Mouse (Mus musculus) right cerebral cortex, postnatal 14 days (tissue): ENCODE measurements around the gene Ip6k3.

Source experiments
- DNase-seq: peaks from one replicate; pipeline ENCODE4 v3.0.0; 2022

Gene Ip6k3

GRCm38 (mm10) chr17:27120561-27121024, 47.0 kb downstream of the Ip6k3 start:
- DNase-seq, result peak; percentile 81

DNA sequence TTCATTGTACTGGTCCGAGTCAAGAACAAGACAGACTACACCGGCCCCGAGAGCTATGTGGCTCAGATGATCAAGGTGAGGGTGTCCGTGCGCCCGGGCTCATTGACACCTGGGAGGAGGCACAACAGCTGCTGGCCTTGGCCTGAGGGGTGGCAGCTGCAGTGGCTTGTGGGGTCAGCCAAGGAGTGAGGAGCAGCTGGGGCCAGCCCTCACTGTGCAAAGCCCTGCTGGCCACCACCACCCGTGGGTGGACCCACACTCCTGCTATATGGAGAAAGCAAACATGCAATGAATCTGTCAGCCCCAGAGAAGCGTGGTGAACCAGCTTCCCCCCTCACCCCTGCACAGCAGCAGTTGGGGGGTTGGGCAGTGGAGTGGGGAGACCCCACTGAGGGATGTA, 47.6 kb downstream of the Ip6k3 start:
- no peak for DNase-seq

DNA sequence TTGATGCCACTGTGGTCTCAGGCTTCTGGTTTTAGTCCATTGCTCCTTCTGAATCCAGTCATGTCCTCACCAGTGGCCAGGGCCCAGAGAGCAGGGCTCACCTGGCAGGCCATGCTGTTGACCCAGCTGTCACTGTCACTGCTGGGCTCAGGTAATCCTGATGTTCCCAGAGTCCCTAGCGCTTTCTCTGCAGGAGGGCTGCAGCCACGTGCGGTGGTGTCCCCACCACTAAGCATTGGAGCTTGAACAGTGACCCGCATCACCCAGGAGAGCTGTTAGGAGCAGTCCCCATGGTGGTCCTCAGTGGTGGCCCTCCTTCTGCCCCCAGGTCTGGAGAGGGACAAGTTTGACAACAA, 48.1 kb downstream of the Ip6k3 start:
- DNase-seq, result no peak

DNA sequence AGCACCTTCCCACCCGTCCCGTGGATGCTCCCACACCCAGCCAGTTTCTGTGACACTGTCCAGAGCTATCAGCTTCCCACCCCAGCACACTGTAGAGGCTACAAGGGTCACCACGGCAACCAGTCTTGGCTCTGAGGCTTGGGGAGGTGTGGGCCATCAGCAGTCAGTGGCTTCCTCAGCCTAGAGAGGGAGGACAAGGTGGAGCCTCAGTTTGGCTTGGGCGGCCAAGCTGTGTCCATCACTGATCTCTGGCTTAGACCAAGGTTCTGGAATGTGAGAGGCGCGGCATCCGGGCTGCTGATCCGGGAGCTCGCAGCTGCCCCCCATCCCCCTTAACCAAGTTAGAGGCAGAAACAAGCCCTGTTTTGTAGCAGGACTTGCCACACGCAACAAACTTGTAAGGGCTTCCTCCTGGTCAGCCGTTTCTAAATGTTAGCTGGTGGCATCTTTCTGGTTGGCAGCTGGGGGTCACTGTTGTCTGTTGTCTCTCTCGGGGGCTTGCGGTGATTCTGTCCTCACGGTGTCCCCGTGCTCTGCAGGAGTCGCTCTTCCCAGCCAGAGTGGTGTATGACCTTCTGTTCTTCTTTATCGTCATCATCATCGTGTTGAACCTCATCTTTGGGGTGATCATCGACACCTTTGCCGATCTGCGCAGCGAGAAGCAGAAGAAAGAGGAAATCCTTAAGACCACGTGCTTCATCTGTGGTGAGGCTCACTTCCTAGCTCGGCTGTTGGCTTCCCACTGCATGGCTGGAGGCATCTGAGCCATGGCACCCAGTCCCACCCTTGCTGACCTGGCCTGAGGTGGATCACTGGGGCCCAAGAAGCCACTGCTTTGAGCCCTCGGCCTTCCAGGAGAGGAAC, 48.7 kb downstream of the Ip6k3 start:
- DNase-seq, result no peak

- no peak for DNase-seq
Measured at GRCm38 (mm10) chr17:27110072-27110471, 57.5 kb downstream of the Ip6k3 start.

DNA sequence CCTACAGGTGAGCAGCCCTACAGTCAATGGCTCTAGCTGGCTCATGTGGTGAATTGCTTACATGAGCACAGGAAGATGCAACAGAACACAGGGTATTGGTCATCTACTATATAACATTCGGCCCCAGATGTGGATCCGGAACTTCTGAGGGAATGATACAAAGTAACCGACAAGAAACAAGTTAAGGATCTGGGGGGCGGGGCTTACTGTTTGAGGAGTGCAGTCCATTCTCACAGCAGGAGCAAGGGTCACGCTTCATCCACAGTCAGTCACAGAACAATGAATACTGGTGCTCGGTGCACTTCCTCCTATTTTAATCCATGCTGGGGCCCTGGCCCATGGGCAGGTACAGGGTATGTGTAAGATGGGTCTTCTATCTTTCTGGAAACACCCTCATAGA, 59.7 kb downstream of the Ip6k3 start:
- no peak for DNase-seq

DNA sequence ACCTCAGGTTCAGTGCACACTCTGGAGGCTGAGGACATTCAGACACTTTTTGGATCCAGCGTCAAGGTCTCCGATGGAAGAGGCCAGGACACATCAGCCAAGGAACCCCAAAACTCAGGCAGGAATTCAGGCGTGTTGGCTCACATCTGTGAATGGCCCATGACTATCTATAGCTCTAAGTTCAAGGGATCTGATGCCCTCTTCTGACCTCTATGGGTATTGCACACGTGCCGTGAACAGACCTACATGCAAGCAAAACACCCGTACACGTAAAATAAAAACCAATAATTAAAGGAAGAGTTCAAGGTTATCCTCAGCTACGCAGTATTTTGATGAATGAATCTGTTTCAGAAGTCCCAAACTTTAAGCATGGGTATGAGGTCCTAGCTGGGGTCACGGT, 60.9 kb downstream of the Ip6k3 start:
- no peak for DNase-seq

DNA sequence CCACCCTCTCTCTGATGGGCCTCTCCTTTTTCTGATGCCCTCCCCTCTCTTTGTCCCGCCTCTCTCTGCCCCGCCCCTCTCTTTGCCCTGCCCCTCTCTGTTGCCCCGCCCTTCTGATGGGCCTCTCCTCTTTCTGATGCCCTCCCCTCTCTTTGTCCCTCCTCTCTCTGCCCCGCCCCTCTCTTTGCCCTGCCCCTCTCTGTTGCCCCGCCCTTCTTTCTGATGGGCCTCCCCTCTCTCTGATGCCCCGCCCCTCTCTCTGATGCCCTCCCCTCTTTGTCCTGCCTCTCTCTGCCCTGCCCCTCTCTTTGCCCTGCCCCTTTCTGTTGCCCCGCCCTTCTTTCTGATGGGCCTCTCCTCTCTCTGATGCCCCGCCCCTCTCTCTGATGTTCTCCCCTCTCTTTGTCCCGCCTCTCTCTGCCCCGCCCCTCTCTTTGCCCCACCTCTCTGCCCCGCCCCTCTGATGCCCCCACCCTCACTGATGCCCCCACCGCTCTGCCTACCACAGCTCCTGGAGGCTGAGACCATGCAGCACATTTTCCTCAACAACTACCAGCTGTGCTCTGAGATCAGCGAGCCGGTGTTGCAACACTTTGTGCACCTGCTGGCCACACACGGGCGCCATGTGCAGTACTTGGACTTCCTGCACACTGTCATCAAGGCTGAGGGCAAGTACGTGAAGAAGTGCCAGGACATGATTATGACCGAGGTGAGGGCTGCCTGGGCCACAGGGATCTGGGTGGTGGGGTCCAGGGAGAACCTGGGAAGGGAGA, 61.7 kb downstream of the Ip6k3 start:
- no peak for DNase-seq

GRCm38 (mm10) chr17:27101675-27102074, 65.9 kb downstream of the Ip6k3 start:
- no peak for DNase-seq

GRCm38 (mm10) chr17:27095690-27096089, 71.9 kb downstream of the Ip6k3 start:
- peak; percentile 65 for DNase-seq
